Mouse (Mus musculus) spleen, adult 2 months (tissue): ENCODE results near the gene Hist1h4f. TPM values are rescaled to one million over a fixed set of nuclear protein-coding genes. Genes with fewer than 3 reads are reported as not detected.
"Not testable (repeated sequence)": the region's sequence is repeated elsewhere in the genome, so short reads cannot be mapped to it uniquely, and the experiment has no call there.

ENCODE experiments used
- DNase-seq, 2 experiments: peaks; one replicate each; pipeline versions ENCODE4 v3.0.0 to v3.0.0-alpha.2; 2012 to 2021; ENCODE audit warnings: low spot score in 2 of 2, low read depth in 1 of 2
- H3K27ac ChIP-seq: fragments of 200-500 bp; 2 replicates; pipeline ENCODE4 v1.5.1; 2012; ENCODE audit warnings: low read length, inconsistent platforms; ENCODE audit not compliant: insufficient read depth
- H3K27me3 ChIP-seq: fragments of 200-500 bp; 2 replicates; pipeline ENCODE4 v1.6.1; 2012; ENCODE audit warnings: mild to moderate bottlenecking, moderate library complexity, low read length, inconsistent platforms; ENCODE audit not compliant: control insufficient read depth, insufficient read depth
- H3K36me3 ChIP-seq: fragments of 200-500 bp; 2 replicates; pipeline ENCODE4 v1.6.1; 2012; ENCODE audit warnings: mild to moderate bottlenecking, low read length, inconsistent platforms; ENCODE audit not compliant: control insufficient read depth, insufficient read depth
- H3K4me1 ChIP-seq: fragments of 200-500 bp; 2 replicates; pipeline ENCODE4 v1.6.1; 2011; ENCODE audit warnings: inconsistent platforms; ENCODE audit not compliant: control insufficient read depth, insufficient read depth, insufficient read length
- H3K4me3 ChIP-seq: fragments of 200-500 bp; 2 replicates; pipeline ENCODE4 v1.5.1; 2011; ENCODE audit warnings: mild to moderate bottlenecking, inconsistent platforms; ENCODE audit not compliant: insufficient read depth, insufficient read length; ENCODE audit errors: extremely low read depth
- CTCF ChIP-seq: fragments of 200-500 bp; IDR thresholded peaks from 2 replicates; pipeline ENCODE4 v1.5.1; 2011; ENCODE audit warnings: mild to moderate bottlenecking, inconsistent platforms; ENCODE audit not compliant: insufficient read depth, insufficient read length, insufficient replicate concordance; ENCODE audit errors: extremely low read depth
- POLR2A ChIP-seq: fragments of 200-500 bp; IDR thresholded peaks from 2 replicates; pipeline ENCODE4 v1.6.1; 2011; ENCODE audit warnings: low read depth, low read length, inconsistent platforms
- WGBS: fragments of 180-500 bp; shearing (Covaris S2); methylation state at CpG from one replicate; pipeline ENCODE4 v1.1.7; 2018; 5-methylcytosine and 5-hydroxymethylcytosine counted together
- polyA plus RNA-seq: library from polyadenylated mRNA; depleted of rRNA; stranded (reverse); fragments of >200 nt; gene quantifications from 2 replicates; pipeline ENCODE4 v1.2.3, GENCODE M21; 2012

The Hist1h4f gene
- polyA plus RNA-seq, 1 experiment, result 24.8 TPM

DNA sequence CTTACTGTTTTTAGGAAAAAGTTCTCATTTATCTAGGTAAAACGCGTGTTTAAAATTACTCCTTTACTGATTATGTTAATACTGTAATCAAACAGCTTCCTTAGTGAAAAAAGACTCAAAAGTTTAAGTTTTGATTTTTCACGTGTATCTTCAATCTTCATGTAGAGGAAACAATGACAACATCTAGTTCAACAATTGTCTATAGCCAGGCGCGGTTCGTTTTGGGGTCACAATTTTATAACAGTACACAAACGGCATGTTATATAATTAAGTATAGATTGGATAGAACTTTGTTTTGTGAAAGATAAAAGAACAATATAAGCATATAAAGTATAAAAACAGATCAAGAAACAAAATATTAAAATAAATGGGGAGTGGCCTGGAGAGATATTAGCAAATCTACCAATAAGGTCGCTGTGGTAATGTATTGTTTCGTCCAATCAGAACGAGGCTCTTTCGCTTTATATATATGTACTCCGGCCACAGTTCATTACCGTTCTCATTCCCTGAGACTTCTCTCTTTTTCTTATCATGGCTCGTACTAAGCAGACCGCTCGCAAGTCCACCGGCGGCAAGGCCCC, 23.9 kb upstream of the Hist1h4f start, which contains the start of gene Hist1h3d:
TSS of gene Hist1h3d (plus strand) at position 493 of the 581 bp plus-strand sequence.
- no peaks in the 10 kb centered on the region for H3K36me3 ChIP-seq
- under 1% methylated on average over 18 of the region's 18 CpGs for WGBS

DNA sequence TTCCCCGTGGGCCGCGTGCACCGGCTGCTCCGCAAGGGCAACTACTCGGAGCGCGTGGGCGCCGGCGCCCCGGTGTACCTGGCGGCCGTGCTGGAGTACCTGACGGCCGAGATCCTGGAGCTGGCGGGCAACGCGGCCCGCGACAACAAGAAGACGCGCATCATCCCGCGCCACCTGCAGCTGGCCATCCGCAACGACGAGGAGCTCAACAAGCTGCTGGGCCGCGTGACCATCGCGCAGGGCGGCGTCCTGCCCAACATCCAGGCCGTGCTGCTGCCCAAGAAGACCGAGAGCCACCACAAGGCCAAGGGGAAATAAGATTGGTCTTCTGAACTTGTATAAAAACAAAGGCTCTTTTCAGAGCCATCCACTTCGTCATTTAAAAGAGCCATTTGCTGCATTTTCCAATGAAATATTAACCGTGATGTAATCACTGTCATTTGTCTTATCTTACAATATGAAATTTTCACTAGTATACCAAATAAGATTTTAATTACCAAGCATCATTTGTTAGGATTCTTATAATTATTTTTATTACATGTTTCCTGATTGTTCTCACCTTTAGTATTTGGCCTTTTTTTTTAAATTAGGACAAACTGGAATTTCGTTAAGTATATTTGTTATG, 23.2 kb upstream of the Hist1h4f start:
- H3K27me3 ChIP-seq, H3K36me3 ChIP-seq, DNase-seq, H3K4me3 ChIP-seq, H3K4me1 ChIP-seq: not testable (repeated sequence)
- under 1% methylated on average over 12 of the region's 39 CpGs for WGBS
- peak overlapping the region; percentile 80 for H3K27ac ChIP-seq

More for the DNA sequence above, 23.9 kb upstream of the Hist1h4f start, which contains the start of gene Hist1h3d:
- Histone ChIP-seq H3K4me1 (peaks cover 2% of the 10 kb centered on the region; the same call in 1 of the 2 replicates), H3K27ac (peak within 1 kb of the TSS; percentile 83), H3K27me3 (no peaks in the 10 kb centered on the region), H3K4me3 (peak within 1 kb of the TSS; percentile 55)
- TF ChIP-seq CTCF (no peak), POLR2A (peak; percentile 27; the same call in 1 of the 2 replicates)
- DNase-seq, result peak; percentile 41 to 79

GRCm38 (mm10) chr13:23573898-23574524, 22.6 kb upstream of the Hist1h4f start, which contains the start of the genes Hist1h2bf and Hist1h2ad:
TSS of gene Hist1h2bf (minus strand) at chr13:23574196.
TSS of gene Hist1h2ad (plus strand) at chr13:23574381.
- H3K36me3 ChIP-seq, H3K27me3 ChIP-seq, H3K4me1 ChIP-seq: not testable (repeated sequence)
- peak within 1 kb of the TSS; percentile 56 for H3K4me3 ChIP-seq
- peak within 1 kb of the TSS; percentile 95 for H3K27ac ChIP-seq
- WGBS, result under 1% methylated on average over 42 of the region's 42 CpGs
- peak; percentile 86 to 97 for DNase-seq

DNA sequence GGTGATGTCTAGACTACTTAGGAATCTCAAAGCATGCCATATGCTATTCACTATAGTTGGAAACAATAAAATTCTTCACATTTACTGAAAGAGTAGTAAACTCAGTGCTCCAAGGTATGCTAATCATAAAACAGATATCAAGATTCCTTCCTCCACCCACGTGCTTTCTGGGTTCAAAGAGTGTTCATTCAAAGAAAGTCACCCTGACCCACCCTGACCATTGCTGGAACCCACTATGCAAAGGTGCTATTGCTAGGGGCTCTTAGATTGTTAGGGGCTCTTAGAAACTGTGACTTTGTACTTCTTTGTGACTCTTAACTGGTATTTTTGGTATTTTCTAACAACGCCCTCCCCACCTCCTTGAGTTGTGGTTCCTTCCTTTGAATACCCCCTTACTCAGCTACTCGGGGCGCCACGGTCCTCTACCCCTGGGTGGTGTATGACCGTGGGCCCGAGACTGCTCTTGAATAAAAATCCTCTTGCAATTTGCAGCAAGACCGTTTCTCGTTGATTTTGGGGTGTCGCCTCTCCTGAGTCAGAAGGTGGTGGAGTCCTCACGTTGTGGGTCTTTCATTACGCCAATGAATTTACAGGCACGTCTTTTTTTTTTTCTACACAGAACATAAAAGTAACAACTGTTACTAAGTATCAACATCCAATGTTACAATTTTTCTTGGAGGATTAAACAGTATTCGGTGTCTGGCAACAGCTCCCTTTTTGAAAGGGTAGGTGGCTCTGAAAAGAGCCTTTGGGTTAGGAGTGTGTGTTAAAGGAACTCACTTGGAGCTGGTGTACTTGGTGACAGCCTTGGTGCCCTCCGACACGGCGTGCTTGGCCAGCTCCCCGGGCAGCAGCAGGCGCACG, 21.8 kb upstream of the Hist1h4f start:
- H3K4me1 ChIP-seq, H3K36me3 ChIP-seq, H3K27me3 ChIP-seq, DNase-seq: not testable (repeated sequence)
- 6% methylated on average over 20 of the region's 20 CpGs for WGBS
- Histone ChIP-seq H3K4me3 (peak overlapping the region; percentile 33; the same call in 1 of the 2 replicates), H3K27ac (peak overlapping the region; percentile 95)

- H3K27me3 ChIP-seq, result no peaks in the 10 kb centered on the region
- no peak overlapping the region for H3K27ac ChIP-seq
- 32% methylated on average over 2 of the region's 2 CpGs for WGBS
- peak overlapping the region; percentile 30; the same call in 1 of the 2 replicates for H3K4me3 ChIP-seq
- no peak for DNase-seq
- H3K36me3 ChIP-seq, result no peaks in the 10 kb centered on the region
- peaks cover 2% of the 10 kb centered on the region; the same call in 1 of the 2 replicates for H3K4me1 ChIP-seq
- TF ChIP-seq POLR2A (no peak), CTCF (no peak)
Observed at GRCm38 (mm10) chr13:23572218-23573033, 21.0 kb upstream of the Hist1h4f start.

- whole genome bisulfite sequencing, result under 1% methylated on average over 17 of the region's 34 CpGs
- H3K27ac ChIP-seq, result peak overlapping the region; percentile 92
- H3K27me3 ChIP-seq, H3K4me1 ChIP-seq, H3K36me3 ChIP-seq, DNase-seq: not testable (repeated sequence)
- peak overlapping the region; percentile 54 for H3K4me3 ChIP-seq
Observed at GRCm38 (mm10) chr13:23571504-23572217, 20.2 kb upstream of the Hist1h4f start.
